Mouse (Mus musculus): ENCODE data around the gene Micall1. TPM values are rescaled to one million over a fixed set of nuclear protein-coding genes. Genes with fewer than 3 reads are reported as not detected.
A peak's percentile ranks its signal among the peaks of the same experiment; 100 is the strongest.

Gene Micall1
- total and polyA plus RNA-seq, 3 experiments: 39.3 to 45.7 (median 43.0) TPM

DNA sequence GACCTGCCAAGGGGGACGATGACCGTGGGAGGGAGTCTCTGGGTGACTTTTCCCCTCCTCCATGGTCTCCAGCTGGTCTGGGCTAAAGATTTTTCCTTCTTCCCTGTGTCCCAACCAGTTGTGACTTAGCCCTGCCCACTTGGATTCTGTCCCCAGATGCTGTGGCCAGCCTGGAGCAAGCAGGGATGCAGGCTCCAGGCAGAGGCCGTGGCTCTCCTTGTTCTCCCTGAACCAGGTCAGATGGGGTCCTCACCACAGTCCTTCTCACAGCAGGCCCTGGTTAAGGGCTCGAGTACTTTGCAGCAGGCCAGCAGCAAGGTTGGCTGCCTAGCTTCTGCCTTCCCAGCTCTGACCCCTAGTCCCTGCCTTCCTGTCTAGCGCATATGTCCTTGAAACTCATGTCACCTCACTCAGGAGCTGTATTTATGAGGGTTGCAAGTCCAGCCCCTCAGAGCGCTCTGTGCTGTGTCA lies 24.5 kb downstream of the Micall1 start:
- 68% methylated on average over 6 of the region's 6 CpGs for WGBS
- intact Hi-C loops (cut with DNase I): no loop called here
- TF ChIP-seq EP300 (IDR thresholded peaks at IDR 0.05; ENCODE audit: insufficient read depth, low read depth, low read length) (no peak), POLR2A (IDR thresholded peaks at IDR 0.05; ENCODE audit: insufficient read depth, low read depth, low read length) (no peak), CTCF (IDR thresholded peaks at IDR 0.05) (no peak)
- H3K4me1 ChIP-seq (ENCODE audit: control insufficient read depth, insufficient read depth, low read length): peaks cover 5% of the 10 kb centered on the region
- peaks cover 3% of the 10 kb centered on the region for H3K36me3 ChIP-seq (ENCODE audit: control insufficient read depth, insufficient read depth, low read length)
- no peak overlapping the region; the same call in 1 of the 2 replicates for H3K27ac ChIP-seq
- no peak overlapping the region for H3K9ac ChIP-seq (ENCODE audit: low read depth, low read length)
- no peaks in the 10 kb centered on the region for H3K27me3 ChIP-seq (ENCODE audit: control insufficient read depth, insufficient read depth, low read length)
- DNase-seq: peak in 1 of 2 experiments; percentile 63
- no peak overlapping the region for H3K4me3 ChIP-seq
- no peaks in the 10 kb centered on the region for H3K79me2 ChIP-seq (replicated peaks; ENCODE audit: control insufficient read depth, insufficient read depth, low read length)

DNA sequence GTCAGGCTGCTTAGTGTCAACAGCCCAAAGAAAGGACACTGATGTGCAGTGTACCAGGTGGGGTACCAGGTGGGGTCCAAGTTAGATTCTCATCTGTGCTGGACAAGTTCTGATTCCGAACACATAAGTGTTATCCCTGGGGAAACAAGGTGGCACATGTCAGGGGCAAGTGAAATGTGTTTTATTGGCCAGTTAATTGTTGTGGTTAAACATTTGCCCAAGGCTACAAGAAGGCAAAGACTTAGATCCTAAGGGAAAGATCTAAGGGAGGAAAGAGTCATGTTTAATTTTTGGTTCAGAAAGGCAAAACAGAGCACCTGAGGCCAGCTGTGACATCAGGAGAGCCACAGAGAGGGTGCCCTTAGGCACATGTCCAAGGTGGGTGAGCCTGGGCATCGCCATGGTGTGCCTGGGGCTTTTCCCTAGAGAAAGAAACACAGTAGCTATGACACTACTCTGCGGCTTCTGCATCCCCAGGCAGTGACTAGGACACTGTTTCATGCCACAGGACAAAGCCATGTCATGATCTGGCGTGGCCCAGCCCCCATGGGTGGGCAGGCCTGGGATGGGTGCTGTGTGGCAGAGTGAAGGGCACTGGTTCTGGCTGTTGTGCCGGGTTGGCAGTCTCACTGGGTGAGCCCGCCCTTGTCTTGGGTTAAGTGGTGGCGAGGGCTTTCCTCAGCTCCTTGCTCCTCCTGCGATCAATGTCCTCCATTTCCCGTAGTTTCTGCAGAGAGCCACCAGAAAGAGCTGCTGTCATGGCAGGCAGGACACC lies 26.0 kb downstream of the Micall1 start:
- Histone ChIP-seq H3K27me3 (ENCODE audit: control insufficient read depth, insufficient read depth, low read length) (no peaks in the 10 kb centered on the region), H3K4me3 (no peak overlapping the region), H3K36me3 (ENCODE audit: control insufficient read depth, insufficient read depth, low read length) (peaks cover 3% of the 10 kb centered on the region), H3K4me1 (ENCODE audit: control insufficient read depth, insufficient read depth, low read length) (peaks cover 5% of the 10 kb centered on the region), H3K9ac (ENCODE audit: low read depth, low read length) (no peak overlapping the region), H3K27ac (no peak overlapping the region), H3K79me2 (replicated peaks; ENCODE audit: control insufficient read depth, insufficient read depth, low read length) (no peaks in the 10 kb centered on the region)
- DNase-seq: no peak
- no peak for TF ChIP-seq EP300 (IDR thresholded peaks at IDR 0.05; ENCODE audit: insufficient read depth, low read depth, low read length)
- TF ChIP-seq CTCF (IDR thresholded peaks at IDR 0.05): no peak
- no peak for TF ChIP-seq POLR2A (IDR thresholded peaks at IDR 0.05; ENCODE audit: insufficient read depth, low read depth, low read length)
- intact Hi-C loops (cut with DNase I): no loop called here
- 89% methylated on average over 9 of the region's 9 CpGs for WGBS

DNA sequence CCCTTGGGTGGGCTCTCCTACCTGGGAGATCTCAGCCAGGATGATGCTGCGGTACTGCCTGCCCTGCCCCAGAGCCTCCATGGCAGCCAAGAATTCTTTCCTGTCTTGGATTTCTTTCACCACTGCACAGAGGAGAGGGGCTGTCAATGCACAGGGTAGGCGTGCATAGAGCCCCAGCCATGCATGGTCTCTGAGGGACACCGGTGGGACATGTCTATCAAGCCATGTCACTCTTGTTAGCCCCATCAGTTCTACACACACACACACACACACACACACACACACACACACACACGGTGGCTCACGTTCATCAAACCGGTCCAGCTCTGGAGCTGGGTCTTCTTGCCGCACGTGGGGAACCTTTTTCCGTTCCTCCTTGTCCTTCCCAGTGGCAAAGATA lies 26.6 kb downstream of the Micall1 start:
- Histone ChIP-seq H3K9ac (ENCODE audit: low read depth, low read length) (no peak overlapping the region), H3K27me3 (ENCODE audit: control insufficient read depth, insufficient read depth, low read length) (no peaks in the 10 kb centered on the region), H3K79me2 (replicated peaks; ENCODE audit: control insufficient read depth, insufficient read depth, low read length) (no peaks in the 10 kb centered on the region), H3K36me3 (ENCODE audit: control insufficient read depth, insufficient read depth, low read length) (peaks cover 3% of the 10 kb centered on the region), H3K27ac (no peak overlapping the region), H3K4me3 (no peak overlapping the region), H3K4me1 (ENCODE audit: control insufficient read depth, insufficient read depth, low read length) (peaks cover 5% of the 10 kb centered on the region)
- intact Hi-C loops (cut with DNase I): no loop called here
- WGBS: 71% methylated on average over 9 of the region's 9 CpGs
- no peak for DNase-seq
- TF ChIP-seq POLR2A (IDR thresholded peaks at IDR 0.05; ENCODE audit: insufficient read depth, low read depth, low read length): no peak
- TF ChIP-seq CTCF (IDR thresholded peaks at IDR 0.05): no peak
- TF ChIP-seq EP300 (IDR thresholded peaks at IDR 0.05; ENCODE audit: insufficient read depth, low read depth, low read length): no peak

DNA sequence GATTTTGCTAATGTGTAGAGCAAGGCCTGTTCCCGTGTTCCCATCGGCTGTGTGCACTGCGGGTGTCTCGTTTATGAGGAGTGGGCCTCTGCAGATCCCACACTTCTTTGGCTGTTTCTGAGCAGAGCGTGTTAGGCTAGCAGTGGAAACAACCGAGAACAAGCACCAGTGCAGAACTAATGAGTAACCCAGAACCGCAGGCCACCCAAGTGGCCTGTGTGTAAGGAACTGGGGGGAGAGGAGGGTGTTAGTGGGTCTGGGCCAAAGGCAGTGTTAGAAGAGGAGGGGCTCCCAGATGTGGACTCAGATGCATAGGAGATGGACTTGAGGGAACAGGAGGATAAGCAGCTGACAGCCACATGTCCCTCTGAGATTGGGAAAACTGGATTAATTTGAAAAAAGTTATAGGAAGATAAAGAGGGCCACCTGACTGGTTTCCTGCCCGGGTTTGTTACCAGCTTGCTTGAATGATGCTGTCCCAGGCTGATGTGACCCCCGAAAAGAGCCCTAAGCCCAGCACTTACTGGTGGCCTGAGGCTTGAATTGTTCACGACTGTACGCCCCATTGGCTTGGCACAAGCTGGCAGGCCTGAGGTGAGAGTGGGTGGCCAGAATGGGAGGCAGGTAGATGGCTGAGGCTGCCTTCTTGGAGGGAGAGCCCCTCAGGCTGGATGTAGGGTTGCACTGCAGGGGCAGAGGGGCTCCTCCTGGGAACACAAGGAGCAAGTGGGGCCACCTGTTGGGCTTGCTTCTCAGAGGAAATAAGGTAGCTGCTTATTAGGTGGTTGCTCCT lies 27.3 kb downstream of the Micall1 start:
- no peak for TF ChIP-seq CTCF (IDR thresholded peaks at IDR 0.05)
- peak; percentile 46; the same call in 1 of the 2 replicates for TF ChIP-seq EP300 (IDR thresholded peaks at IDR 0.05; ENCODE audit: insufficient read depth, low read depth, low read length)
- 0 out of 2 replicates have a peak, but pooled peaks have one; percentile 49 for TF ChIP-seq POLR2A (IDR thresholded peaks at IDR 0.05; ENCODE audit: insufficient read depth, low read depth, low read length)
- intact Hi-C loops (cut with DNase I): no loop called here
- Histone ChIP-seq H3K36me3 (ENCODE audit: control insufficient read depth, insufficient read depth, low read length) (peaks cover 3% of the 10 kb centered on the region), H3K27ac (no peak overlapping the region), H3K79me2 (replicated peaks; ENCODE audit: control insufficient read depth, insufficient read depth, low read length) (no peaks in the 10 kb centered on the region), H3K4me1 (ENCODE audit: control insufficient read depth, insufficient read depth, low read length) (peaks cover 5% of the 10 kb centered on the region), H3K27me3 (ENCODE audit: control insufficient read depth, insufficient read depth, low read length) (no peaks in the 10 kb centered on the region), H3K4me3 (no peak overlapping the region), H3K9ac (ENCODE audit: low read depth, low read length) (no peak overlapping the region)
- 66% methylated on average over 11 of the region's 11 CpGs for WGBS
- no peak for DNase-seq

DNA sequence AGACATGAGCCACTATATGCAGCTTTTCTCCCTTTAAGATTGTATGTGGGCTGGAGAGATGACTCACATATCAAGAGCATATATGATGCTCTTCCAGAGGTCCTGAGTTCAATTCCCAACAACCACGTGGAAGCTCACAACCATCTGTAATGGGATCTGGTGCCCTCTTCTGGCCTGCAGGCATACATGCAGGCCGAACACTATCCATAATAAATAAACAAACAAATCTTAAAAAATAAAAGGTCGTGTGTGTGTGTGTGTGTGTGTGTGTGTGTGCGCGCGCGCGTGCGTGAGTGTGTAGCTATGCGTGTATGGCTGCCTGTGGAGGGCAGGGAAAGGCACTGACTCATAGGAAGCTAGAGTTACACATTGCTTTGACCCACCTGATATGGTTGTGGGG lies 30.9 kb downstream of the Micall1 start:
- intact Hi-C loops (cut with DNase I): no loop called here

More for the DNA sequence above, 30.9 kb downstream of the Micall1 start:
- Histone ChIP-seq H3K4me1 (ENCODE audit: control insufficient read depth, insufficient read depth, low read length) (no peaks in the 10 kb centered on the region), H3K36me3 (ENCODE audit: control insufficient read depth, insufficient read depth, low read length) (no peaks in the 10 kb centered on the region), H3K79me2 (replicated peaks; ENCODE audit: control insufficient read depth, insufficient read depth, low read length) (no peaks in the 10 kb centered on the region; the same call in 1 of the 2 replicates), H3K27me3 (ENCODE audit: control insufficient read depth, insufficient read depth, low read length) (no peaks in the 10 kb centered on the region), H3K4me3 (no peak overlapping the region), H3K9ac (ENCODE audit: low read depth, low read length) (no peak overlapping the region), H3K27ac (no peak overlapping the region)
- DNase-seq: no peak
- TF ChIP-seq POLR2A (IDR thresholded peaks at IDR 0.05; ENCODE audit: insufficient read depth, low read depth, low read length) (no peak), CTCF (IDR thresholded peaks at IDR 0.05) (peak; percentile 67), EP300 (IDR thresholded peaks at IDR 0.05; ENCODE audit: insufficient read depth, low read depth, low read length) (0 out of 2 replicates have a peak, but pooled peaks have one; percentile 25)
- 49% methylated on average over 10 of the region's 10 CpGs for WGBS
